Mouse (Mus musculus) spleen, postnatal 0 days (tissue): Measurements from ENCODE around the gene Kcnj8. TPM values are rescaled to one million over a fixed set of nuclear protein-coding genes. Genes with fewer than 3 reads are reported as not detected.

ENCODE experiments used
- polyA plus RNA-seq: library from polyadenylated mRNA; unstranded; fragments of >200 nt; fragmentation: Nextera tagmentation; extraction: Ambion mirVana; gene quantifications from 2 replicates; pipeline ENCODE4 v1.2.1, GENCODE M21; 2015

The Kcnj8 gene
- polyA plus RNA-seq, result 10.4 and 12.3 TPM in 2 replicates

DNA sequence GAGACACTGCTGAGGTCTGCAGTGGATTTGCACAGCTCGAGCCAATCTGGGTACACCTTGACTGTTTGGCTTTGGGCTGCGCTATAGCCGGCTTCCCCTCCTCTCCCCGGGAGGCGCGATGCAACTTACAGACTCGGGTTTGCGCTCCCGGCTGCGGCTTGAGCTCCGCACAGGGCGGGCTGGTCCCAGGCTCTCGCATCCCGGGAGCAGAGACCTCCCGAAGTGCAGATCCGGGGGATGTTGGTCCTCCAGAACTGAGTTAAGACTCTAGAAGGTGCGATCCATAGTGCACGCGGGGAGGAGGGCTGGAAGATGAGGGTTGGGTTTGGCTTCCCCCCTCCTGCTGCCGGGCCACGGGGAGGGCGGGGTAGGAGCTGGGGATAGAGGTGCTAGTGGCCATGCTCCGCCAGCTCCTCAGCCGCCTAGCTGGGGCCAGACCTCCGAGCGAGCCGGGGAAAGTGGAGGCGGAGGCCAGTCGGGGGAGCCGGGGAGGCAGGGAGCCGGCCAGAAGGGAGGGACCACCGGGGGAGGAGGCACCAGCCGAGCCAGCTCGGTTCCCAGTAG, at the start of gene Kcnj8:
Gene Kcnj8 (minus strand): TSS at position 560 of the 564 bp plus-strand sequence.

Other genes starting within 250 kb of the Kcnj8 start
- gene Slco1a5, start 248.6 kb downstream of the Kcnj8 start, polyA plus RNA-seq, result 0.06 TPM in 1 of 2 replicates, not detected in the other
- gene Pyroxd1, start 226.0 kb downstream of the Kcnj8 start, polyA plus RNA-seq, result 9.2 and 9.4 TPM in 2 replicates
- 18.5 and 21.2 TPM in 2 replicates for gene Recql, start 184.5 kb downstream of the Kcnj8 start, polyA plus RNA-seq
- 44.5 and 47.2 TPM in 2 replicates for gene Golt1b, start 184.4 kb downstream of the Kcnj8 start, polyA plus RNA-seq
- 0.29 and 0.30 TPM in 2 replicates for gene Spx, start 158.2 kb downstream of the Kcnj8 start, polyA plus RNA-seq
- gene Gys2, start 98.5 kb downstream of the Kcnj8 start, polyA plus RNA-seq, result not detected in 2 replicates
- gene Ldhb, start 63.7 kb downstream of the Kcnj8 start, polyA plus RNA-seq, result 11.4 and 14.0 TPM in 2 replicates
- 4.0 and 4.4 TPM in 2 replicates for gene Abcc9, start 130.7 kb upstream of the Kcnj8 start, polyA plus RNA-seq
- 167 and 168 TPM in 2 replicates for gene Cmas, start 185.1 kb upstream of the Kcnj8 start, polyA plus RNA-seq
- 0.06 and 0.13 TPM in 2 replicates for gene Sult6b2, start 232.9 kb upstream of the Kcnj8 start, polyA plus RNA-seq